Mouse (Mus musculus) liver, embryonic 14.5 days (tissue): ENCODE data around the gene Sept4. TPM values are rescaled to one million over a fixed set of nuclear protein-coding genes. Genes with fewer than 3 reads are reported as not detected.

Experiments
- ATAC-seq: fragments of 200-750 bp; cut with Nextera tagmentation; 2 replicates; pipeline ENCODE4 v1.8.0; 2017; ENCODE audit warnings: moderate number of reproducible peaks, mild to moderate bottlenecking, moderate library complexity; ENCODE audit not compliant: insufficient read depth
- DNase-seq, 3 experiments: peaks; one replicate each; pipeline ENCODE4 v3.0.0-alpha.2; 2012 to 2013; ENCODE audit warnings: low read depth in 3 of 3, low spot score in 3 of 3
- H3K27ac ChIP-seq: fragments of 300-500 bp; sonication (generic); 2 replicates; pipeline ENCODE4 v1.5.1; 2014; ENCODE audit warnings: moderate library complexity, mild to moderate bottlenecking, control low read depth, inconsistent platforms
- H3K27me3 ChIP-seq: fragments of 300-500 bp; sonication (generic); 2 replicates; pipeline ENCODE4 v1.6.1; 2014; ENCODE audit warnings: mild to moderate bottlenecking, low read length, moderate library complexity; ENCODE audit not compliant: control insufficient read depth, insufficient read depth
- H3K36me3 ChIP-seq: fragments of 300-500 bp; sonication (generic); replicated peaks from 2 replicates; pipeline ENCODE4 v1.6.1; 2014; ENCODE audit warnings: low read depth; ENCODE audit not compliant: control insufficient read depth, insufficient read depth
- H3K4me1 ChIP-seq, 2 experiments: fragments of 200-500 bp in 1 of 2; fragments of 300-500 bp in 1 of 2; sonication (generic) in 1 of 2; replicated peaks; 2 replicates each; pipeline ENCODE4 v1.6.1; 2012 to 2014; ENCODE audit warnings: antibody characterized with exemption in 1 of 2, inconsistent platforms in 1 of 2, low read length in 1 of 2; ENCODE audit not compliant: control insufficient read depth in 2 of 2, insufficient read depth in 2 of 2
- H3K4me2 ChIP-seq: fragments of 300-500 bp; sonication (generic); 2 replicates; pipeline ENCODE4 v1.6.1; 2014; ENCODE audit warnings: low read depth, mild to moderate bottlenecking, control low read depth, moderate library complexity
- H3K4me3 ChIP-seq, 2 experiments: fragments of 200-500 bp in 1 of 2; fragments of 300-500 bp in 1 of 2; sonication (generic) in 1 of 2; 2 replicates each; pipeline ENCODE4 v1.5.1; 2012 to 2014; ENCODE audit warnings: low read depth in 2 of 2, low read length in 2 of 2, mild to moderate bottlenecking in 2 of 2, control low read depth in 1 of 2, inconsistent platforms in 1 of 2, moderate library complexity in 1 of 2; ENCODE audit not compliant: insufficient read depth in 1 of 2
- H3K9ac ChIP-seq: fragments of 300-500 bp; sonication (generic); replicated peaks from 2 replicates; pipeline ENCODE4 v1.6.1; 2014; ENCODE audit warnings: mild to moderate bottlenecking, control low read depth, moderate library complexity
- H3K9me3 ChIP-seq: fragments of 300-500 bp; sonication (generic); 2 replicates; pipeline ENCODE4 v1.6.1; 2016; ENCODE audit warnings: low read length, mixed read lengths; ENCODE audit not compliant: control insufficient read depth
- CTCF ChIP-seq: IDR thresholded peaks from 2 replicates; pipeline ENCODE4 v1.5.1; 2016; ENCODE audit warnings: antibody characterized with exemption, low read depth, control low read depth
- EP300 ChIP-seq: IDR thresholded peaks from 2 replicates; pipeline ENCODE4 v1.6.1; 2016; ENCODE audit warnings: antibody characterized with exemption, low read depth
- WGBS: fragments of 180-500 bp; shearing (Covaris S2); extraction: QIAGEN DNeasy Blood & Tissue Kit; methylation state at CpG from one replicate; pipeline ENCODE4 v1.1.7; 2014; ENCODE audit not compliant: insufficient replicate concordance; 5-methylcytosine and 5-hydroxymethylcytosine counted together
- polyA plus RNA-seq, 2 experiments: library from polyadenylated mRNA; depleted of rRNA in 1 of 2; stranded (reverse) in 1 of 2; unstranded in 1 of 2; fragments of >200 nt; fragmentation: Nextera tagmentation in 1 of 2; extraction: Ambion mirVana in 1 of 2; gene quantifications; 2 replicates each; pipeline versions ENCODE4 v1.2.1 to v1.2.3; 2012 to 2014

The Sept4 gene
- polyA plus RNA-seq, 2 experiments: 8.0 to 9.1 TPM

GRCm38 (mm10) chr11:87570743-87571142 lies 2.0 kb downstream of the Sept4 start:
- Histone ChIP-seq H3K27ac (no peak overlapping the region), H3K4me3 (no peak overlapping the region), H3K4me1 (no peaks in the 10 kb centered on the region; a peak in 1 of 4 replicates), H3K9me3 (no peaks in the 10 kb centered on the region), H3K4me2 (no peak overlapping the region), H3K27me3 (no peaks in the 10 kb centered on the region), H3K36me3 (no peaks in the 10 kb centered on the region), H3K9ac (no peak overlapping the region)
- TF ChIP-seq CTCF: no peak
- TF ChIP-seq EP300: no peak
- no peak for DNase-seq
- 54% methylated on average over 5 of the region's 5 CpGs for WGBS
- ATAC-seq: no peak

- no peak overlapping the region for H3K27ac ChIP-seq
- no peak for ATAC-seq
- H3K36me3 ChIP-seq: no peaks in the 10 kb centered on the region
- no peaks in the 10 kb centered on the region; a peak in 1 of 4 replicates for H3K4me1 ChIP-seq
- H3K4me2 ChIP-seq: no peak overlapping the region
- DNase-seq: no peak
- H3K4me3 ChIP-seq: no peak overlapping the region
- no peak overlapping the region for H3K9ac ChIP-seq
- no peaks in the 10 kb centered on the region for H3K27me3 ChIP-seq
- no peaks in the 10 kb centered on the region for H3K9me3 ChIP-seq
- TF ChIP-seq EP300: no peak
- TF ChIP-seq CTCF: no peak
- WGBS: 68% methylated on average over 1 of the region's 1 CpGs
Observed at GRCm38 (mm10) chr11:87571361-87571950, 2.8 kb downstream of the Sept4 start.

DNA sequence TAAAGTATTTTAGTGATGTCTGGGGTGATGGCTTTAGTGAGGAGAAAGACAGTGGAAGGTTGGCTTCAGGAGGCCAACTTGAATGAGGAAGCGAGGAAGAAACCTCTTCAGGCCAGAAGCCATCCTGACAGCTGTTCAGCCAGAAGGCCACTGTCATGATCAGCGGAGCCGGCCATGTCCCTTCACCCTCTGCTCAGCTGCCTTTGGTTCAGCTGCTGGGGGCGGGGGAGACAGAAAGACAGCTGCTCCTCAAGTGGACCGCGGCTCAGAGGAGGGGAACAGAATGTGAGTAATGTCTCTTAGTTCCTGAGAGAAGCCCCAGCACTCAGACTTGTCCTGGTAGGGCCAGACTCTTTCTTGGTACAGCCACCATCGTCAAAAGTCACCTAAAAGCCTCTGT lies 5.0 kb downstream of the Sept4 start:
- WGBS: 63% methylated on average over 7 of the region's 7 CpGs
- Histone ChIP-seq H3K36me3 (no peaks in the 10 kb centered on the region), H3K27ac (no peak overlapping the region), H3K9me3 (no peaks in the 10 kb centered on the region), H3K4me1 (peaks cover 3 to 5% of the 10 kb centered on the region in 2 experiments; a peak in 3 of 4 replicates), H3K4me3 (no peak overlapping the region), H3K9ac (no peak overlapping the region), H3K27me3 (no peaks in the 10 kb centered on the region), H3K4me2 (no peak overlapping the region)
- DNase-seq (no peak), ATAC-seq (no peak)
- TF ChIP-seq EP300 (no peak), CTCF (no peak)

DNA sequence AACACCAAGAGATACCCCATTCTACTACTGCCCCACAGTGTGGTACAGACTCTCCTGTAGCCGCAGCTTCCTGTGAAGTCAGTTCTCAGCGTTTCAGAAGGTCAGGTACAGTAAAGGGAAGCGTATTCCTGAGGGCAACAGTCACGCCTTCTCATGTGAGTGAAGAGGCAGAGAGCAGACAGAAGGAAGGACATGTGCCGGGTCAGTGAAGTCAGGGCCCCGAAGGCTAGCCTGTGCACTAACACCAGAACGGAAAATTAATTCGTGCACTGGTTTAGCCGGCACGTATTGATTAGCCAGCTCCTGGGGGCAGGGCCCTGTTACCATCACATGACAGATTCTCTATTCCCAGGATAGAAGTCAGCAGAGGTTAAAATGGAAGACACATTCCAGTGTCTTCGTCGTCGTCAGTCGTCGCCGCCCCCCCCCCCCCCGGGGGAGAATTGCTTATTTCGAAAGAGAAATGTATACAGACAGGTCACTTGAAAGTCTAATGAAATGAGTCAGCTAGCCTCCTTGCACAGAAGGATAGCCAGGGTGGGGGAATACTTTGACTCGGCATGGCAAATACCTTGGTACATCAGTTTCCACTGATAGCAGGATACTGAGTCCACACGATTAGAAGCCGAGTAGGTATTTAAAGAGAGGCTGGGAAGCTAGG lies 5.9 kb downstream of the Sept4 start:
- no peak overlapping the region for H3K9ac ChIP-seq
- no peaks in the 10 kb centered on the region for H3K9me3 ChIP-seq
- WGBS: 61% methylated on average over 21 of the region's 21 CpGs
- DNase-seq: no peak
- no peak overlapping the region for H3K4me3 ChIP-seq
- no peak overlapping the region for H3K27ac ChIP-seq
- H3K4me1 ChIP-seq: peaks cover 7 to 12% of the 10 kb centered on the region in 2 experiments; a peak in 3 of 4 replicates
- TF ChIP-seq CTCF (no peak), EP300 (no peak)
- no peaks in the 10 kb centered on the region for H3K27me3 ChIP-seq
- no peak for ATAC-seq
- H3K36me3 ChIP-seq: no peaks in the 10 kb centered on the region
- H3K4me2 ChIP-seq: no peak overlapping the region

DNA sequence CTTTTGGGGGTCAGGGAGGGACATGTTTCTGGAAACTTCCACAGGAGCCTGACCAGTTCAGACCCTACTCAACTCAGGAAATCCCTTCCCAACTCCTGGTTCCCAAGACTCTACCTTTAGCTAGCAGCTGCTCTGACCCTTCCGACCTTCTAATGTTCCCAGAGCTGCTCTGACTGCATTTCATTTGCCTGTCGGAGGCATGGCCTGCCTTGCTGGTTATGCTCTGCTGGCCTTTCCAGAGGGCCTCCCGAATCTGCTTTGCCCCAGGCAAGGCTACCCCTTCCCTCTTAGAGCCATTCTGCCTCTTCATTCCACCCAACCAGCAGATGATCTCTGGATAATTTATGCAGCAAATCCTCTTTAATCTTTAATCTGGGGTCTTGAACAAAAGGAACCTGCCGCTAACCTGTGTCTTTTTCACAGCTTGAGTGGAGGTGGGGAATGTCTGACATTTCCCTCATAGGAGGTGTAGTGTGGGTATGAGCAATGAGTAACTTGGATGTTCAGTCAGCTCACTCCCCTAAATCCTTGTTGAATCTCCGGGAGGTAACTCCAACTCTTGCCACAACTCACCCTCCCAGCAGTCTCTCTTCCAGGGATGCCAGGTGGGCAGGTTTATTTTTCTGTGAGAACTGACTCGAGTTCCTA lies 9.0 kb downstream of the Sept4 start:
- Histone ChIP-seq H3K4me3 (peak overlapping the region in 1 of 2 experiments; percentile 57; a peak in 2 of 4 replicates), H3K4me2 (peak overlapping the region; percentile 88), H3K27me3 (no peaks in the 10 kb centered on the region), H3K27ac (no peak overlapping the region), H3K4me1 (peaks cover 7 to 14% of the 10 kb centered on the region in 2 experiments; a peak in 3 of 4 replicates), H3K9ac (peak overlapping the region; percentile 18; the same call in 1 of the 2 replicates), H3K36me3 (no peaks in the 10 kb centered on the region), H3K9me3 (no peaks in the 10 kb centered on the region)
- DNase-seq (no peak), ATAC-seq (no peak)
- 45% methylated on average over 6 of the region's 6 CpGs for WGBS
- TF ChIP-seq CTCF (no peak), EP300 (no peak)
